Mouse (Mus musculus) heart, postnatal 10 days (tissue): ENCODE results near the gene Tekt1. TPM values are rescaled to one million over a fixed set of nuclear protein-coding genes. Genes with fewer than 3 reads are reported as not detected.

Source experiments
- microRNA-seq, 2 experiments: library from miRNA; unstranded; fragments of <30 nt; microRNA quantifications; one replicate each; pipeline ENCODE4 v1.2.0; 2022
- total RNA-seq, 2 experiments: library from RNA; stranded (reverse); gene quantifications; 2 replicates each; pipeline ENCODE4 v1.2.3; 2021

The Tekt1 gene
- total RNA-seq, 2 experiments from 2014 or later, result 0.19 TPM; not detected in 1

Small RNAs within 50 kb of the gene (microRNA-seq; reads per million reads assigned to microRNA genes)
- 0 reads per million in 2 experiments for gene Mir6338

Other genes with a start within 250 kb of the Tekt1 start
- gene Pitpnm3, start 226.7 kb downstream of the Tekt1 start, total RNA-seq, result 1 to 10 TPM; 1.3 to 2.1 TPM
- gene Gm43951, start 155.6 kb downstream of the Tekt1 start, total RNA-seq, result under 1 TPM; 0.25 to 0.26 TPM
- gene 4933427D14Rik, start 155.0 kb downstream of the Tekt1 start, total RNA-seq, result 1 to 10 TPM; 3.8 to 4.7 TPM
- 10 to 100 TPM; 48.7 to 51.9 TPM for gene Txndc17, start 154.9 kb downstream of the Tekt1 start, total RNA-seq
- gene Med31, start 146.8 kb downstream of the Tekt1 start, total RNA-seq, result 10 to 100 TPM; 10.5 to 10.6 TPM
- not detected for gene Slc13a5, start 95.2 kb downstream of the Tekt1 start, total RNA-seq
- 10 to 100 TPM in 1 of 2 experiments, 1 to 10 TPM in 1; 9.1 to 11.6 TPM for gene Xaf1, start 60.8 kb downstream of the Tekt1 start, total RNA-seq
- not detected for gene Fbxo39, start 48.0 kb downstream of the Tekt1 start, total RNA-seq
- gene Smtnl2, start 49.3 kb upstream of the Tekt1 start, total RNA-seq, result 10 to 100 TPM; 39.0 to 40.9 TPM
- gene Ggt6, start 73.1 kb upstream of the Tekt1 start, total RNA-seq, result not detected
- 10 to 100 TPM; 47.0 to 50.0 TPM for gene Mybbp1a, start 78.9 kb upstream of the Tekt1 start, total RNA-seq
- gene Spns2, start 127.5 kb upstream of the Tekt1 start, total RNA-seq, result 10 to 100 TPM; 18.0 to 19.5 TPM
- gene Spns3, start 188.1 kb upstream of the Tekt1 start, total RNA-seq, result under 1 TPM in 1 of 2 experiments, not detected in 1; 0.07 TPM
- gene Ube2g1, start 244.8 kb upstream of the Tekt1 start, total RNA-seq, result 10 to 100 TPM; 63.8 to 71.0 TPM